Mouse (Mus musculus): ENCODE results near the gene Gm5134.

Gene Gm5134

GRCm38 (mm10) chr10:75954381-75954811 is at the start of gene Gm5134:
Gene Gm5134 (plus strand): TSS chr10:75954514.
- no peak for DNase-seq (ENCODE audit: low read depth, low spot score)

DNA sequence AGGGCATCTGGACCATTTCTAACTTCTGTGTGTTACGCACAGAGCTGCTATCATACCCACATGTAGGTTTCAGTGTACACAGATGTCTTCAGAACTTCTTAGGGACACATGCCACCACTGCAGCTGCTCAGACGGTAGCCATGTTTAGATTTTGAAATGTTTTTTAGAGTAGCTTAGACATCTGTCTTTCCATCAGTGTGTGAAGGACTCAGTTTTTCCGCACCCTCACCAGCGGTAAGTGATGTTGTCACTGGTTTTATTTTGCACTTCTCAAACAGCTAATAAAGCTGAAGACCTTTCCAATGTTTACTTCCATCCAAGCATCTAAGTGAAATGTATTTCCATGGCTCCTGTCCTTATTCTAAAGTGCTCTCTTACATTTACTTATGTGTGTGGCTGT is 47.4 kb upstream of the Gm5134 start:
- DNase-seq (ENCODE audit: low read depth, low spot score): no peak

DNA sequence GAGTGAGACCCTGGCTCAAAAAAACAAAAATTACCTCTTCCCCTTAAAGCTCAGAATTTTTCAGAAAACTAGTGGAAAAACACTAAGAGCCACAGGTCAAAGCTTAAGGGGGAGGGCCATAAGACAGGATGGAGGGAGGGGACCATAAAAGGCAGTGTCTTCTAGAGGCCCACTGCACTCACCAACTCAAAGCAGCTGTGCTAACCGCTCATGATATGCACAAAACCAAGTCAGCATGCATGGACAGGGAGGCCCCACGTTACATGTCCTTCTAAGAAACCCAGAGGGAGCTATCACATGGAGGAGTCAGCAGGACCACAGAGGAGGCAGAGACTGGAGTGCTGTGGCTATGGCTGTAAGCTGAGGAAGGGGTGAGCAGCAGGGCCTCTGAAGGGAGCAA is 43.6 kb upstream of the Gm5134 start:
- no peak for DNase-seq (ENCODE audit: low read depth, low spot score)

DNA sequence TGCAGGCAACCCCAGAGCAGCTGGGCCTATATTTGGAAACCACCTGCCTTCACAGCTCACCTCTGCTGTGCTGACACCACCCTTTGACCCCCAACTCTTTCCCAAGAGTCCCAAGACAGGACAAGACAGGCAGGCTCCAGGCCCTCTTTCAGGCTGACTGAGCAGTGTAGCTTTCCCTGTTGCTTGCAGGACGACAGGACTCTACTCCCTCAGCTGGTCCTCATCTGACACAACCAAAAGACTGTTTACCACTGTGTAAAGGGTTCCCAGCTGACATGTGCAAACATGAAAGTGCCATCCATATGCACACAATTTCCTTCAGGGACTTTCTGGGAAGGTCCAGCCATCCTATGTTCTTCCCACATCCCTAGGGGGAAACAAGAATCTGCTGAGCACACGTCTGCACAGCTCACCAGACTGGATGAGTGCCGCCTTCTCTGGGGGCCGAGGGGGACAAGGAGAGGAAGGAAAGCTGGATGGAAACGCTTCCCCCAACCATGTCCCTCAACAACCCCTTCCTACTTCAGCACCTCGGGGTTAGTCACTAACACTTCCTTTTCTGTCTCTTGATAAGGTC is 41.2 kb upstream of the Gm5134 start:
- DNase-seq (ENCODE audit: low read depth, low spot score): no peak

GRCm38 (mm10) chr10:75915557-75915956 is 38.8 kb upstream of the Gm5134 start:
- DNase-seq (ENCODE audit: low read depth, low spot score): no peak

DNA sequence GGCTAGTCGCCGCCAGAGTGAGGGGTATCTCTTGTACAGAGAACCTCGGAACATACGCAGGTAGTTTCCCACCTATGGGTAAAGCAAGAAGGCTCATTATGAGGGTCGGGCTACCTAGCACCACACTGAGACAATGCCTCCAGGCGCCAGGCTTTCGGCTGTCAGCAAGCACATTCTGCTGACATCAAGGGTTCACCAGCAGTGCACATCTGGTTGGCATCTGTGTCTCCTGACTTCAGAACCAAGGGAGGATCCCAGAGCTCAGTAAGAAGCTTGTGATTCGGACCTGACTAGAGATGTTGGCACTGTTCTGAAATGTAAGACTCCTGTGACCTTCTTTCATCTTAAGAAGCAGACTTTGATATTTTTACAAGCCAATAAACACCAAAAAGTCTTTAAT is 37.5 kb upstream of the Gm5134 start:
- no peak for DNase-seq (ENCODE audit: low read depth, low spot score)

DNA sequence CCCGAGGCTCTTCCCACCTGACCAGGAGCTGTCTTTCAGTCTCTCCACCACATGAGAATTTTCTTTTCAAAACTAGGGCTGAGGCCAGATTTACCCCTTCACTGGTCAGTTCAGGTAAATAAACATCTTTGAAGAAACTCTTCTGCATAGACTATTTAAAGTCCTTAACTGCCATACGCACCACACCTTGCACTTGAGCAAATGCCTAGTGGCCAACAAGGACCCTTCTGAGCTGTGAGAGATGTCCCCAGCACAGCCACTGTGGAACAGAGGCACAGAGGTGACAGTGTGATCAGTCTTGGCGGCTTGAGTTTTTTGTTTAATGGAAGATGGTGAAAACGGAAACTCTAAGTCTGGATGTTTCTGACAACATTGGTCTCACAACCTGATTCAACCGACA is 35.3 kb upstream of the Gm5134 start:
- no peak for DNase-seq (ENCODE audit: low read depth, low spot score)

GRCm38 (mm10) chr10:75921026-75921725 is 33.1 kb upstream of the Gm5134 start, which contains the start of gene Smarcb1:
Gene Smarcb1 (minus strand): TSS chr10:75921617.
- peak; percentile 91 for DNase-seq (ENCODE audit: low read depth, low spot score)

GRCm38 (mm10) chr10:75921726-75922560 is 32.4 kb upstream of the Gm5134 start:
- DNase-seq (ENCODE audit: low read depth, low spot score): no peak

DNA sequence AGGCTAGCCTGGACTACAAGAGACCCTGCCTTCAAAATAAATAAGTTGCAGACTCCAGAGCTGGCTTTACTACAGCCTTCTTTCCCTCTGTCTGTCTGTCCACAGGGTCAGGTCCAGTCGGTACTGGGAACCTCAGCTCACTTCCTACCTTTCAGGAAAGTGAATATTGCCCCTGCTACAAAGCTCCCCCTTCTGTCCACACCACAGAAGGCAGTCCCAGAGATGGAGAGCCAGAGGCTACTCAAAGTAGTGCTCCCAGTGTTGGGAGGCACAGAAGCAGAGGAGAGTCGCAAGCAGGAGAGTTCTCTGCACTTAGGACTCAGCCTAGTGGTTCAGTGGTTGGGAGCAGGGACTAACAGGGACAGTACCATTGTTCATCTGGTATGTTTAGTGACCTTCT is 30.0 kb upstream of the Gm5134 start:
- no peak for DNase-seq (ENCODE audit: low read depth, low spot score)

- DNase-seq (ENCODE audit: low read depth, low spot score): no peak
Observed at GRCm38 (mm10) chr10:75926396-75926795, 27.9 kb upstream of the Gm5134 start.

DNA sequence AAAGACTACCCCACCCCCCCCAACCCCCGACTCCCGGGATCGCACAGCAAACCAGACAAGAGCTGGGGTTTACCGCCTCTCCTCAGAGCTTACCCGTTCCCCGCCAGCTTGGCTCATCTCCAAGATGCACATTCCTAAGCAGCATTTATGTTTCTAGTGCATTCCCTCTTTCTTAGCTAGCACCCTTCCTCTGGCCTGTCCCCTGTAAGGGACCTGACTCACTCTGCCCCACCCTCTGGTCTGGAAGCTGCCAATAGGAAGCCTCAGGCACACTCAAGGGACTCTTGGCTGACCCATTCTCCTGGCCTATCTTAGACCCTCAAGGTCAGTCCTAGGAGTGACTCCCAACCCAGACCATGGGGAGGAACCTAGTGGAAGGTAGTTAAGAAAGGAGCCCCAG is 24.0 kb upstream of the Gm5134 start:
- DNase-seq (ENCODE audit: low read depth, low spot score): no peak

- DNase-seq (ENCODE audit: low read depth, low spot score): no peak
Observed at GRCm38 (mm10) chr10:75931311-75931710, 23.0 kb upstream of the Gm5134 start.

DNA sequence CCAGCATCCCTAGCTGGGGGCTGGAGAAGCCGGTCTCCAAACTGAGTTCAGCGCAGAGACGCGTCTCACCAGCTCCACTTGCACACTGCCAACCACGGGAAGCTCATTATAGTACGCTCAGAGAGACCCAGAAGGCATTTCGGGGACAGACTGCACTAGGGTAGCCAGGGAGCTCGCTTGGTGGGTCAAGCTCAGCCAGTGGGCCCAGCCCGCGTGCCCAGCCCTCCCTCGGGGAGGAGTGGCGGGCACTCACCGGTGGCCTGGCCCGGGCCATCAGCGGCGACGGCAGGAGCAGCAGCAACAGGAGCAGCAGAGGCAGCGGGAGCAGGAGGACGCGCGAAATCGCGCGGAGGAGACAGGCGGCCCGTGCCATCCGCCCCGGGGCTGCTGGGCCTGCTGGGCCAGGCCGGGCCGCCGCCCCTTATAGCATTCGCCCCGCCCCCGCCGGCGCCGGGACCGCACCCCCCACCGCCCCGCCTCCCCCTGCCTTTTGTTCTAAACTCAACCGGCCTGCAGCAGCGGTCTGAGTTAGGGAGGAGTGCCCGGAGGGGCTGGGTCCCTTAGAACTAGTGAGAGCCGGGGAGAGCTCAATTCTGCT is 22.1 kb upstream of the Gm5134 start:
- DNase-seq (ENCODE audit: low read depth, low spot score): no peak

DNA sequence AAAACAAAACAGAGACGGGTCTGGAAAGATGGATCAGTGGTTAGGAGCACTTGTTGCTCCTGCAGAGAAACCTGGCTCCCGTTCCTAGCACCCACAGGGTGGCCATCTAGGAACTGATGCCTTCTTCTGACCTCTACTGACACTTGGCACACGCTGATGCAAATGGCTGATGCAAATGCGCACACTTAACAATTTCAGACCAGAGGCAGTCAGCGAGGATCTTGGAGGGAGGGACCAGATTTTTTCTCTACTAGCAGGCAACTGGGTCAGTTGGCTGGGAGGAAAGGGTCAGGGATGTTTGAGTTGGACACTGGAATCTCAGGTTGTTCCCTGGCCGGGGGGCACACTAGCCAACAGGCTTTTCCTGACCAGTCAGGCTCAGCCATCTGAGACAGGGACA is 21.4 kb upstream of the Gm5134 start, which contains the start of gene Chchd10:
Chchd10 (plus strand) TSS at position 240 of the 400 bp plus-strand sequence.
- no peak for DNase-seq (ENCODE audit: low read depth, low spot score)

DNA sequence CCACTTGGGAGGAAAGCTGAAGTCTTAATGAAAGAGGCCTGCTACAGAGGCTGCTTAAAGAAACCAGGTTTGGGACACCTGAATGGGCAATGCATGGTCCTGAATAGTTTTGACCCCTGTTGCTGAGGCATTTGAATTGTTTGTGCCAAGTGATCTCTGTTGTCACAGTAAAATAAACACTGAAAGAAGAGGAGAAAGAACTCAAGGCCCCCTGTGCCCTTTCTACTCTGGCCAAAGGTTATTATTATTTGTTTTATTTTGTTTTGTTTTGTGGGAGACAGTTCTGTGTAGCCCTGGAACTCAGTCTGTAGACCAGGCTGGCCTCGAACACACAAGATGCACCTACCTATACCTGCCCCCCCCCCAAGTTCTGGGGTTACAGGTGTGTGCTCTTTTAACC is 19.3 kb upstream of the Gm5134 start:
- DNase-seq (ENCODE audit: low read depth, low spot score): no peak

DNA sequence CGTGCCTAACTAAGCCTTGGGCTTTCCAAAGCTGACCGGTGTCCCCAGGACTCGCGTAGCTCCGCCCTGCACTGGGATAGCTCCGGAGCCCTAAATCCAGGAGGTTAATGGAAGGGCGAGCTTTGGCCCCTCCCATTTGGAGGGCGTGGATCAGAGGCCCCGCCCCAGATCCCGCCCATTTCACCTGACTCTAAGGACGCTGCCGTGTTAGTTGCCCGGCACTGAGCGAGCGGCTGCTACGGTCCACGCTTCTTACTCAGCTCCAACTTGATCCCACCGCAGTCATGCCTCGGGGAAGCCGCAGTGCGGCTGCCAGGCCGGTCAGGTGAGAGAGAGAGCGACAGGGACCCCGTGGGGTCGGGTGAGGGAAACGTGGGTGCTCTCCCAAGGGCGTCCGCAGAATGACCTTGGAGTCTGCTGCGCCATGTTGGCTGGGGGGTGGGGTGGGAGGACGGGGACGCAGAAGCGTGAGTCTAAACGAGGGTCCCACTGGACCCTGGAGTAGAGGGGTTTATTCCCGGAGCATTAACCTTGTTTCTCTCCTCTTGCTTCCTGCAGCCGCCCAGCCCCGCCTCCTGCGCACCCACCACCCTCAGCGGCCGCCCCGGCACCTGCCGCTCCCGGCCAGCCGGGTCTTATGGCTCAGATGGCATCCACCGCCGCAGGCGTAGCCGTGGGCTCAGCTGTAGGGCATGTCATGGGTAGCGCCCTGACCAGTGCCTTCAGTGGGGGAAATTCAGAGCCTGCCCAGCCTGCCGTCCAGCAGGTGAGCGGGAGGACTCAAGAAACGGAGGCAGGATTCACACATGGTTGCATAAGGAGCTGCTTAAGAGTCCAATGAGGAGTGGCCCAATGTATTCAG is 18.4 kb upstream of the Gm5134 start, which contains the start of gene Mmp11:
Mmp11 (minus strand) TSS at position 817 of the 862 bp plus-strand sequence.
- peak; percentile 94 for DNase-seq (ENCODE audit: low read depth, low spot score)

DNA sequence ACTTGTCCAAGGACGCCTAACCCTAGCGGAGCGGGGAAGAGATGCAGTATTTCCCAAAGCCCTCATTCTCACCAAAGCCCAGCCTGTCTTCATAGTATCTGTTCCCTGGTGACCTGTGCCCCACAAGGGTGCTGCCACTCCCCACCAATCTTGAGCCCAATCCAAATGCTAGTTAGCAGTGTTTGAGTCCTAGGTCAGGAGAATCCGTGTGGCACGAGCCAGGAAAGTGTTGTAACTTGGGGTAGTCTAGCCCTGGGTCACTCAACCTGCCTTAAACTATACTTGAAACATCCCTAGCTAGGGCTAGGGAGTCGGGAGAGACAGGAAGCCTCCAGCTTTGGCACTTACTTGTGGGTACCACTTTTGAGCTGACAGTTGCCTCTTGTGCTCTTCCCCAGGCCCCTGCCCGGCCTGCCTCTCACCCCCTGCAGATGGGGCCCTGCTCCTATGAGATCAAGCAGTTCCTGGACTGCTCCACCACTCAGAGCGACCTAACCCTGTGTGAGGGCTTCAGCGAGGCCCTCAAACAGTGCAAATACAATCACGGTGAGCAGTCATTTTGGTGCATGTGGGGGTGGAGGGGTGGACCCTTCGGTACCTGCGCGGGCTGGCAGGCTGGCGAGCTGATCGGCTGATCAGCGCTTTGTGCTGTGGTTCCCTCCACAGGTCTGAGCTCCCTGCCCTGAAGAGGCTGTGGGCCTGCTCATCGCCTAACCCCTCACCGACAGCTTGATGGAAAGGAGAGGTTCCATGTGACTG is 17.2 kb upstream of the Gm5134 start:
- no peak for DNase-seq (ENCODE audit: low read depth, low spot score)

DNA sequence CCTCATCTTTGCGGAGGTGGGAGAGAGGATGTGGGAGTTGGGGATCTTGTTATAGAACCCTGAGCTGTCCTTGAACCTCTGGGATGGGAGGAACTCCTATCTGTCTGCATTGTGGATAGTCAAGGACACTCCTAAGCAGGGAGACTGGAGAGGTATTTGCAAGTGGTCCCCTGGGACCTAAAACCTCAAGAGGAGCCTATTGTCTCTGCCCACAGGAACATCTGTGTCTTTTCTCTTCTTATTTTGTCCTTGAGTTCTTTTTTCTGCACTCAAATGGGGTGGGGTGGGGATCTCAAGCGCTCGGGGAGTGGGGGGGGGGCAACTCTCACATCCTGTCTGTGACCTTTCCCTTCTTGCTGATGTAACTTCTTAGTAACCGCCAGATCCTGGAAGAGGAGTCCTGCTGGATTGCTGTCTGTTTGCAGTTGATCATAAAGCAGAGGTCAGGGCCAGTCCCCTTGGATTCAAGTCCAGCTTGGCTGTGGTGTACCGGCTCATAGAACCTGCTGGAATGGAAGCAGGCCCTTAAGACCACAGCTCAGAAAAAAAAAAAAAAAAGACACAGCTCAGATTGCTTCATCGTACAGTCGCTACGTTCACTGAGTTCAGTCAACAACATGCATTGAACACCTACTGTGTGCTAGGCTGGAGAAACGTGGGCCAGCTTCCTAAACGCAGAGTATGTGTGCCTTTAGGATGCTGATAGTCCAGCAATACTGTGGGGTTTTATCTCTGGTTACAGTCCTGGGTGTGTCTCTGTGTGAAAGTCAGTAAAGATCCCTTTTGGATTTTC is 16.3 kb upstream of the Gm5134 start:
- DNase-seq (ENCODE audit: low read depth, low spot score): peak; percentile 67

Data from c-Kit-negative CD71-positive TER-119-positive erythroid progenitor cells, embryonic 14.5 days (primary cell).